Mouse (Mus musculus): ENCODE results near the gene Bdh1.

Gene Bdh1

GRCm38 (mm10) chr16:31440046-31440445 lies 18.0 kb downstream of the Bdh1 start:
- Histone ChIP-seq H3K36me3 (ENCODE audit: control insufficient read depth, insufficient read depth, low read length, poor library complexity, severe bottlenecking) (no peaks in the 10 kb centered on the region), H3K27me3 (ENCODE audit: control insufficient read depth, insufficient read depth, low read length, poor library complexity, severe bottlenecking) (no peaks in the 10 kb centered on the region)
- no peak for DNase-seq (ENCODE audit: low read depth, low spot score)

GRCm38 (mm10) chr16:31444521-31444920 lies 22.4 kb downstream of the Bdh1 start:
- H3K36me3 ChIP-seq (ENCODE audit: control insufficient read depth, insufficient read depth, low read length, poor library complexity, severe bottlenecking) = no peaks in the 10 kb centered on the region
- DNase-seq (ENCODE audit: low read depth, low spot score) = no peak
- no peaks in the 10 kb centered on the region for H3K27me3 ChIP-seq (ENCODE audit: control insufficient read depth, insufficient read depth, low read length, poor library complexity, severe bottlenecking)

GRCm38 (mm10) chr16:31446067-31446853 lies 24.2 kb downstream of the Bdh1 start:
- no peaks in the 10 kb centered on the region for H3K27me3 ChIP-seq (ENCODE audit: control insufficient read depth, insufficient read depth, low read length, poor library complexity, severe bottlenecking)
- no peak for DNase-seq (ENCODE audit: low read depth, low spot score)
- H3K36me3 ChIP-seq (ENCODE audit: control insufficient read depth, insufficient read depth, low read length, poor library complexity, severe bottlenecking) = no peaks in the 10 kb centered on the region

- DNase-seq (ENCODE audit: low read depth, low spot score) = no peak
- H3K27me3 ChIP-seq (ENCODE audit: control insufficient read depth, insufficient read depth, low read length, poor library complexity, severe bottlenecking) = no peaks in the 10 kb centered on the region
- H3K36me3 ChIP-seq (ENCODE audit: control insufficient read depth, insufficient read depth, low read length, poor library complexity, severe bottlenecking) = no peaks in the 10 kb centered on the region
Measured at GRCm38 (mm10) chr16:31449973-31450372, 27.9 kb downstream of the Bdh1 start.

- Histone ChIP-seq H3K27me3 (ENCODE audit: control insufficient read depth, insufficient read depth, low read length, poor library complexity, severe bottlenecking) (no peaks in the 10 kb centered on the region), H3K36me3 (ENCODE audit: control insufficient read depth, insufficient read depth, low read length, poor library complexity, severe bottlenecking) (no peaks in the 10 kb centered on the region)
- no peak for DNase-seq (ENCODE audit: low read depth, low spot score)
Measured at GRCm38 (mm10) chr16:31451235-31451634, 29.2 kb downstream of the Bdh1 start.

- H3K27me3 ChIP-seq (ENCODE audit: control insufficient read depth, insufficient read depth, low read length, poor library complexity, severe bottlenecking) = no peaks in the 10 kb centered on the region
- no peak for DNase-seq (ENCODE audit: low read depth, low spot score)
- no peaks in the 10 kb centered on the region for H3K36me3 ChIP-seq (ENCODE audit: control insufficient read depth, insufficient read depth, low read length, poor library complexity, severe bottlenecking)
Measured at GRCm38 (mm10) chr16:31452467-31452866, 30.4 kb downstream of the Bdh1 start.

DNA sequence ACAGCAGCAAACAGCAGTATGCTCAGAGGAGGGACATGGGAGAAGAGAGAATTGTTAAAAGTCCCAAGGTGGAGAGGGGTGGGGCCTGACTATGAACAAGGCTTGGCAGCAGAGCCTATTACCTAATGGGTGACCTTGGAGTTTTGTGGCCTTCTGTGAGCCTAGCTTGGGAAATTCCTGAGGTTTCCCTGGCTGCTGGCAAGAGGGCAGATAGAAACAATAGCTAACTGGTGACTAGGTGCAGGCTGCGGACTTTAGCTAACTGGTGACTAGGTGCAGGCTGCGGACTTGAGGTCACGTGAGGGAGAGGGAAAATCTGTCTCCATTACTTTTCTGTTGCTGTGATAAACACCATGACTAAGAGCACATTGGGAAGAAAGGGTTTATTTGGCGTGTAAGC lies 31.9 kb downstream of the Bdh1 start:
- no peak for DNase-seq (ENCODE audit: low read depth, low spot score)
- H3K36me3 ChIP-seq (ENCODE audit: control insufficient read depth, insufficient read depth, low read length, poor library complexity, severe bottlenecking) = no peaks in the 10 kb centered on the region

GRCm38 (mm10) chr16:31455276-31456045 lies 33.4 kb downstream of the Bdh1 start:
- Histone ChIP-seq H3K36me3 (ENCODE audit: control insufficient read depth, insufficient read depth, low read length, poor library complexity, severe bottlenecking) (no peaks in the 10 kb centered on the region), H3K27me3 (ENCODE audit: control insufficient read depth, insufficient read depth, low read length, poor library complexity, severe bottlenecking) (no peaks in the 10 kb centered on the region)
- no peak for DNase-seq (ENCODE audit: low read depth, low spot score)

More for the DNA sequence above, 31.9 kb downstream of the Bdh1 start:
- H3K27me3 ChIP-seq (ENCODE audit: control insufficient read depth, insufficient read depth, low read length, poor library complexity, severe bottlenecking) = no peaks in the 10 kb centered on the region

- DNase-seq (ENCODE audit: low read depth, low spot score) = peak; percentile 72
- no peaks in the 10 kb centered on the region for H3K27me3 ChIP-seq (ENCODE audit: control insufficient read depth, insufficient read depth, low read length, poor library complexity, severe bottlenecking)
- no peaks in the 10 kb centered on the region for H3K36me3 ChIP-seq (ENCODE audit: control insufficient read depth, insufficient read depth, low read length, poor library complexity, severe bottlenecking)
Measured at GRCm38 (mm10) chr16:31458229-31458918, 36.3 kb downstream of the Bdh1 start.

DNA sequence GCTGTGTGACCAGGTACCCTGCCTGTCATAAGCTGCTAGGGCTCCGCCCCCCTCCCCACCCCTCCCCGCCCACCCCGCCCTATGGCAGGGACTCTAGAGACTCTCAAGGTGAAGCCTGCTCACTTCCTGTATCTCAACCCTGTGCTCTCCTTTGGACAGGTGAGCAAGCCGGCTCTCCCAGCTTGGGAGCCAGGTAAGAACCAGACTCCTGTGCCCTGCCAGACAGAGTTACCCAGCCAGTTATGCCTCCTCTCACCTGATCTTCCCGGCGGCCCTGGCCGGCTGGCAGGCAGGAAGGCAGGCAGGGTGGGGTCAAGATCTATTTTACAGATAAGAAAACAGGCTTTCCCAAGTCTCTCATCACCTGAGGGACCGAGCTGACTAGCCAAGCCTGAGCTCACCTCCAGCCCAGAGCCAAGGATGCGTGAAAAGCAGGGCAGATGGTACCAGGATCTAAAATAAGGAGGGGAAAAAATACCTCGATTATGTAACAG lies 37.9 kb downstream of the Bdh1 start:
- DNase-seq (ENCODE audit: low read depth, low spot score) = no peak
- H3K36me3 ChIP-seq (ENCODE audit: control insufficient read depth, insufficient read depth, low read length, poor library complexity, severe bottlenecking) = no peaks in the 10 kb centered on the region
- H3K27me3 ChIP-seq (ENCODE audit: control insufficient read depth, insufficient read depth, low read length, poor library complexity, severe bottlenecking) = no peaks in the 10 kb centered on the region

DNA sequence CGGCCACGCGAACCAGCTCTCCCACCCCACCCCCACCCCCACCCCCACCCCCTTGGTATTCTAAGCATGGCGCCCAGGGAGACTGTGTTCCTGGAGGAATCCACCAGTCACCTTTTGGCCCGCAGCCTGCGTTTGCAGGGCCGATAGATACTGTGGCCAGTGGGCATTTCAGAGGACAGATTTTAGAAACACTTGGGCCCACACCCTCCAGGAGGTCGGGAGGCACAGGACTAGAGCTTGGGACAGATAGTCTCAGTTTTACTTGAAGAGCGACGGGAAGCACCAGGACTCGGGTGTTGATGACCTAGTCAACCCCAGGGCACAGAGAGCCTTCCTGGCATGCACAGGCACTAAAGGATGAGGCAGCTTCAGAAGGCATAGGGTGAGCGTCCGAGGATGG lies 38.4 kb downstream of the Bdh1 start:
- no peaks in the 10 kb centered on the region for H3K27me3 ChIP-seq (ENCODE audit: control insufficient read depth, insufficient read depth, low read length, poor library complexity, severe bottlenecking)
- H3K36me3 ChIP-seq (ENCODE audit: control insufficient read depth, insufficient read depth, low read length, poor library complexity, severe bottlenecking) = no peaks in the 10 kb centered on the region

GRCm38 (mm10) chr16:31461046-31461445 lies 39.0 kb downstream of the Bdh1 start:
- H3K36me3 ChIP-seq (ENCODE audit: control insufficient read depth, insufficient read depth, low read length, poor library complexity, severe bottlenecking) = no peaks in the 10 kb centered on the region
- no peaks in the 10 kb centered on the region for H3K27me3 ChIP-seq (ENCODE audit: control insufficient read depth, insufficient read depth, low read length, poor library complexity, severe bottlenecking)
- no peak for DNase-seq (ENCODE audit: low read depth, low spot score)

More for the DNA sequence above, 38.4 kb downstream of the Bdh1 start:
- DNase-seq (ENCODE audit: low read depth, low spot score) = no peak

GRCm38 (mm10) chr16:31462113-31462687 lies 40.1 kb downstream of the Bdh1 start:
- no peak for DNase-seq (ENCODE audit: low read depth, low spot score)
- H3K36me3 ChIP-seq (ENCODE audit: control insufficient read depth, insufficient read depth, low read length, poor library complexity, severe bottlenecking) = no peaks in the 10 kb centered on the region
- H3K27me3 ChIP-seq (ENCODE audit: control insufficient read depth, insufficient read depth, low read length, poor library complexity, severe bottlenecking) = no peaks in the 10 kb centered on the region

GRCm38 (mm10) chr16:31464953-31465352 lies 42.9 kb downstream of the Bdh1 start:
- Histone ChIP-seq H3K27me3 (ENCODE audit: control insufficient read depth, insufficient read depth, low read length, poor library complexity, severe bottlenecking) (no peaks in the 10 kb centered on the region), H3K36me3 (ENCODE audit: control insufficient read depth, insufficient read depth, low read length, poor library complexity, severe bottlenecking) (no peaks in the 10 kb centered on the region)
- no peak for DNase-seq (ENCODE audit: low read depth, low spot score)
